In genomic region chr4:57240100-57240499, GRCm38 (mm10) we compare ENCODE assay signal across 15 mouse cellular contexts.
DNase-seq lines count a peak whose midpoint lies in the region; ATAC-seq lines count a peak whose summit lies in the region.
"Had no signal": no experiment of that assay in that cellular context is flagged by ENCODE, and none has a peak within 500 bp of the region (broad histone marks: within the 10 kb centered on the region; RNA-seq: fewer than 3 reads in every experiment).

No protein-coding gene starts in this region.

- WGBS in forebrain, embryonic 14.5 days = 55% methylated on average over 7 of the region's 7 CpGs
- 65% methylated on average over 7 of the region's 7 CpGs for WGBS in forebrain, embryonic 13.5 days
- 24% methylated on average over 7 of the region's 7 CpGs for WGBS in lung, embryonic 16.5 days

- H3K36me3 ChIP-seq in forebrain, embryonic 14.5 days (ENCODE audit: control insufficient read depth, insufficient read depth, low read length) = no peaks in the 10 kb centered on the region
- H3K36me3 ChIP-seq in forebrain, embryonic 13.5 days (ENCODE audit: poor library complexity, severe bottlenecking) = no peaks in the 10 kb centered on the region
- H3K36me3 ChIP-seq in lung, embryonic 16.5 days (ENCODE audit: control insufficient read depth, insufficient read depth, low read length) = no peaks in the 10 kb centered on the region
- H3K36me3 ChIP-seq: hindbrain, embryonic 15.5 days; limb, embryonic 15.5 days; midbrain, embryonic 10.5 days had no signal

- H3K9ac ChIP-seq in forebrain, embryonic 14.5 days (ENCODE audit: low read length) = no peak overlapping the region
- no peak overlapping the region for H3K9ac ChIP-seq in forebrain, embryonic 13.5 days
- H3K9ac ChIP-seq in lung, embryonic 16.5 days (ENCODE audit: low read length) = no peak overlapping the region
- H3K9ac ChIP-seq: hindbrain, embryonic 15.5 days; limb, embryonic 15.5 days had no signal

- H3K27ac ChIP-seq in forebrain, embryonic 14.5 days (ENCODE audit: low read depth, low read length) = no peak overlapping the region
- H3K27ac ChIP-seq in forebrain, embryonic 13.5 days = no peak overlapping the region
- H3K27ac ChIP-seq in lung, embryonic 16.5 days (ENCODE audit: low read length) = peak overlapping the region; percentile 64
- H3K27ac ChIP-seq: hindbrain, embryonic 15.5 days; limb, embryonic 15.5 days; midbrain, embryonic 10.5 days had no signal

- no peaks in the 10 kb centered on the region for H3K27me3 ChIP-seq in forebrain, embryonic 14.5 days (replicated peaks; ENCODE audit: control insufficient read depth, insufficient read depth, low read length)
- no peaks in the 10 kb centered on the region for H3K27me3 ChIP-seq in forebrain, embryonic 13.5 days
- H3K27me3 ChIP-seq in lung, embryonic 16.5 days (ENCODE audit: control insufficient read depth, insufficient read depth, low read depth, low read length) = no peaks in the 10 kb centered on the region
- H3K27me3 ChIP-seq: hindbrain, embryonic 15.5 days; limb, embryonic 15.5 days had no signal

- H3K4me3 ChIP-seq in forebrain, embryonic 14.5 days (ENCODE audit: low read depth, low read length) = no peak overlapping the region
- H3K4me3 ChIP-seq in forebrain, embryonic 13.5 days = no peak overlapping the region
- H3K4me3 ChIP-seq in lung, embryonic 16.5 days (ENCODE audit: low read length) = no peak overlapping the region
- H3K4me3 ChIP-seq: hindbrain, embryonic 15.5 days; limb, embryonic 15.5 days; midbrain, embryonic 10.5 days had no signal

- no peak for ATAC-seq in forebrain, embryonic 14.5 days
- no peak for ATAC-seq in forebrain, embryonic 13.5 days
- peak; percentile 81 for ATAC-seq in lung, embryonic 16.5 days (ENCODE audit: low read depth)
- ATAC-seq in megakaryocyte progenitor cell, adult 5-6 weeks (replicated peaks; ENCODE audit: poor library complexity) = no peak

- no peaks in the 10 kb centered on the region for H3K9me3 ChIP-seq in forebrain, embryonic 14.5 days (replicated peaks; ENCODE audit: control insufficient read depth, low read length)
- H3K9me3 ChIP-seq in forebrain, embryonic 13.5 days (replicated peaks) = no peaks in the 10 kb centered on the region
- no peaks in the 10 kb centered on the region for H3K9me3 ChIP-seq in lung, embryonic 16.5 days (ENCODE audit: control insufficient read depth, low read length)
- H3K9me3 ChIP-seq: hindbrain, embryonic 15.5 days; limb, embryonic 15.5 days; midbrain, embryonic 10.5 days had no signal

- H3K4me2 ChIP-seq in forebrain, embryonic 14.5 days (ENCODE audit: low read length) = no peak overlapping the region
- no peak overlapping the region for H3K4me2 ChIP-seq in forebrain, embryonic 13.5 days
- H3K4me2 ChIP-seq in lung, embryonic 16.5 days (ENCODE audit: low read depth, low read length) = no peak overlapping the region
- H3K4me2 ChIP-seq: hindbrain, embryonic 15.5 days; limb, embryonic 15.5 days had no signal

- H3K4me1 ChIP-seq in forebrain, embryonic 14.5 days (ENCODE audit: control insufficient read depth, insufficient read depth, low read length) = no peaks in the 10 kb centered on the region
- 0 out of 2 replicates have a peak, but pooled peaks cover 6% of the 10 kb centered on the region for H3K4me1 ChIP-seq in forebrain, embryonic 13.5 days
- peaks cover 20% of the 10 kb centered on the region for H3K4me1 ChIP-seq in lung, embryonic 16.5 days (replicated peaks; ENCODE audit: control insufficient read depth, insufficient read depth, low read length)
- H3K4me1 ChIP-seq: hindbrain, embryonic 15.5 days had no signal

- DNase-seq in forebrain, embryonic 14.5 days (ENCODE audit: low spot score) = peak; percentile 43
- DNase-seq in urinary bladder, postnatal 14 days (ENCODE audit: low spot score) = peak; percentile 15
- no peak for DNase-seq in urinary bladder, adult 18-20 months (ENCODE audit: low spot score in 2 of 2)
- DNase-seq in spleen, postnatal 4 days (ENCODE audit: low spot score in 2 of 2) = no peak
- no peak for DNase-seq in right cerebral cortex, postnatal 10 days (ENCODE audit: low spot score in 2 of 2)
- DNase-seq: adrenal gland, postnatal 14 days; cerebellum, adult 2 months; layer of hippocampus, adult 9-11 months; thymus, postnatal 14 days had no signal

Comparison
In these comparisons a context has a peak if more than half of its experiments do, and no peak if none do; other contexts are left out.
1. DNase-seq: peak in forebrain, embryonic 14.5 days (single experiment) and urinary bladder, postnatal 14 days (single experiment); none in urinary bladder, adult 18-20 months (0 of 2), spleen, postnatal 4 days (0 of 2) and right cerebral cortex, postnatal 10 days (0 of 2).